Mouse (Mus musculus) thymus, adult 2 months (tissue): ENCODE measurements around the gene Mkks.

Source experiments
- CTCF ChIP-seq: fragments of 200-500 bp; IDR thresholded peaks from 2 replicates; pipeline ENCODE4 v1.5.1; 2012; ENCODE audit warnings: mild to moderate bottlenecking, control low read depth, low read length, moderate library complexity, borderline replicate concordance; ENCODE audit not compliant: control insufficient read depth, poor library complexity, insufficient read depth; ENCODE audit errors: extremely low read depth
- POLR2A ChIP-seq: fragments of 200-500 bp; IDR thresholded peaks from 2 replicates; pipeline ENCODE4 v1.6.1; 2012; ENCODE audit warnings: mild to moderate bottlenecking, low read length, control low read depth, moderate library complexity; ENCODE audit not compliant: control insufficient read depth, poor library complexity, insufficient read depth; ENCODE audit errors: extremely low read depth

- TF ChIP-seq CTCF (no peak), POLR2A (no peak)
Measured at GRCm38 (mm10) chr2:136854543-136855388, 36.4 kb downstream of the Mkks start.
